Mouse (Mus musculus): ENCODE results near the gene Pde8b. TPM values are rescaled to one million over a fixed set of nuclear protein-coding genes. Genes with fewer than 3 reads are reported as not detected.

Gene Pde8b
- polyA plus RNA-seq, 1 experiment, result 0.05 TPM

DNA sequence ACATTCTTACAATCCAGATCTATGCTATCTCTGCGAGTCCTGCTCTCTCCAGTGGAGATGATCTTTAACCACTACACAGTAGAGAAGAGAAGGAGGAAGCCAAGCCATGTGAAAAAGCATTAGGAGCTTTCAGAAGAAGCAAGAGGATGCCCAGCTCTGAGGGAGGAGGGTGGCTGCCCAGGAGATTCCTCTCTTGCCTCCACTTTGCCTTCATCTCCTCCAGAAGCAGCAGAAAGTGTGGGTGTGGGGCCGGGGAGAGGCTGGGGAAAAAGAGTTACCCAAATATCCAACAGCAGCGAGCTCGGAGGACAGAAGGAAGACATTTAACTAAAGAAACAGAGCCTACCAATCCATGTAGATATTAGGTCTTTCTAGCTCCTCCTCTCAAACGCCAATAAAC is 164.1 kb downstream of the Pde8b start:
- Histone ChIP-seq H3K79me3 (ENCODE audit: low read depth) (no peaks in the 10 kb centered on the region), H3K79me2 (ENCODE audit: control insufficient read depth, insufficient read depth) (no peaks in the 10 kb centered on the region), H3K36me3 (ENCODE audit: control insufficient read depth, insufficient read depth) (no peaks in the 10 kb centered on the region), H3ac (ENCODE audit: control insufficient read depth, insufficient read length, low read depth) (no peak overlapping the region), H3K4me3 (ENCODE audit: insufficient read depth, poor library complexity, severe bottlenecking) (no peak overlapping the region), H3K27me3 (ENCODE audit: control insufficient read depth, insufficient read depth, insufficient read length) (peaks cover 19% of the 10 kb centered on the region)
- TF ChIP-seq FOSL1 (IDR thresholded peaks at IDR 0.05; ENCODE audit: insufficient read depth, low read length, poor library complexity, severe bottlenecking), result no peak
- no peak for TF ChIP-seq USF1 (IDR thresholded peaks at IDR 0.05; ENCODE audit: low read depth)
- TF ChIP-seq CEBPB (IDR thresholded peaks at IDR 0.05; ENCODE audit: low read depth), result no peak

DNA sequence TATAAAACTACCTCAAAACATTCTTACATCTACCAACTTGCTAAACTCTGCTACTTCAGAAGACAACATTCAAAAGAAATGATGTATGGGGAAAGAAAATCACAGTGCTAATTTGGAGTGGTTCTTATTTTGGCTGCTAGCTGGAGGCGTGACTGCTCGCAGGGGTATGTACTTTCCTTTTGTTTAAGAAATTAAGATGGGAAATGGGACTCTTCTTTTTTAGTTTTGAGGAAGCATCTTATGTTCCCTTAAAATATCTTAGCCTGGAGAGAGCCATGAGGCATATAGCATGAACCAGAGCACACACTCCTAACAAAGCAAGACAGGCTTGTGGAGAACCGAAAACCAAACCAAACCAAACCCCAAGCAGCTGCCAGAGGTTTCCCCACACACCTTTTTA is 167.5 kb downstream of the Pde8b start:
- Histone ChIP-seq H3ac (ENCODE audit: control insufficient read depth, insufficient read length, low read depth) (no peak overlapping the region), H3K79me3 (ENCODE audit: low read depth) (no peaks in the 10 kb centered on the region), H3K36me3 (ENCODE audit: control insufficient read depth, insufficient read depth) (no peaks in the 10 kb centered on the region), H3K79me2 (ENCODE audit: control insufficient read depth, insufficient read depth) (no peaks in the 10 kb centered on the region), H3K27me3 (ENCODE audit: control insufficient read depth, insufficient read depth, insufficient read length) (peaks cover 6% of the 10 kb centered on the region), H3K4me3 (ENCODE audit: insufficient read depth, poor library complexity, severe bottlenecking) (no peak overlapping the region)
- TF ChIP-seq MAX (IDR thresholded peaks at IDR 0.05) (no peak), CEBPB (IDR thresholded peaks at IDR 0.05; ENCODE audit: low read depth) (no peak), MYOG (IDR thresholded peaks at IDR 0.05; ENCODE audit: control insufficient read depth, extremely low read depth, insufficient read length) (no peak), MYOD1 (IDR thresholded peaks at IDR 0.05; ENCODE audit: control insufficient read depth, insufficient read length, low read depth) (no peak), USF1 (IDR thresholded peaks at IDR 0.05; ENCODE audit: low read depth) (no peak), FOSL1 (IDR thresholded peaks at IDR 0.05; ENCODE audit: insufficient read depth, low read length, poor library complexity, severe bottlenecking) (no peak), CTCF (IDR thresholded peaks at IDR 0.05; ENCODE audit: control insufficient read depth, insufficient read depth, insufficient read length) (no peak)

DNA sequence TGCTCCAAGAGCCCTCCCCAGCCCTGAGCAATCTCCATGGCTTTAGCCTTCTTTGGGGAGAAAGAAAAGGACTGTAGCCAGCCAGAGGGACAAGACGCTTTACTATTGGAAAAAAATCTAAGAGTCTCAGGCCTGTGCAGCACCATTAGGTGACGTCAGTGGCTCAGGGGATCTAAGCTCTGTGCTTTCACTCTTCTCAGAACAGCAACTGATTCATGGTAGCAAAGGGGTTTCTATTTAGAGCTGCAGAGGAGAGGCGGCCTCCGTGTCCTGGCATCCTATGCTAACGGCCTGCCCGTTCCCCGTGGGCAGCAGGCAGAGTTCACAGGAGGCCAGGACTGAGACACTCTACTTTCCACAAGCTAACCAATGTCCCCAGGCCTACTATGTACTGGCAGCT is 169.1 kb downstream of the Pde8b start:
- Histone ChIP-seq H3K4me3 (ENCODE audit: insufficient read depth, poor library complexity, severe bottlenecking) (no peak overlapping the region), H3K36me3 (ENCODE audit: control insufficient read depth, insufficient read depth) (no peaks in the 10 kb centered on the region)

DNA sequence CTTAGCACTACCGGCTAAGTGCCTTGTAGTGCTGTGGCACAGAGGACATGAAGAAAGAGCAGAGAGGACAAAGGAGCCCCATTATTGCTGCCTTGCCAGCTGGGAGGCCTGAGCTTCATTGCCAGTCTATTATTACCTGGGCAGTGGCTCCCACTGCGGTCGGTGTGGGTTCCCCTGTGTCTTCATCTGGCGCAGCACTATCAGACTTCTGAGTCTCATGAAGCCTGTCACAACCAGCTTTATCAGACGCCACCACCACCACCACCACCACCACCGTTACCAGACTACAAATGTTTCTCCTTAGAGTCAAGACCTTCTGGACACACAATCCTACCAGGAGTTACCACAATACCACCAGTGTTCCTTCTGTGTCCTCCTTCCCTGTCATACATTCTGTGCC is 171.6 kb downstream of the Pde8b start:
- no peak overlapping the region for H3ac ChIP-seq (ENCODE audit: control insufficient read depth, insufficient read length, low read depth)
- no peaks in the 10 kb centered on the region for H3K79me3 ChIP-seq (ENCODE audit: low read depth)
- H3K36me3 ChIP-seq (ENCODE audit: control insufficient read depth, insufficient read depth), result no peaks in the 10 kb centered on the region
- TF ChIP-seq MYOG (IDR thresholded peaks at IDR 0.05; ENCODE audit: control insufficient read depth, extremely low read depth, insufficient read length), result no peak
- TF ChIP-seq FOSL1 (IDR thresholded peaks at IDR 0.05; ENCODE audit: insufficient read depth, low read length, poor library complexity, severe bottlenecking), result no peak
- TF ChIP-seq USF1 (IDR thresholded peaks at IDR 0.05; ENCODE audit: low read depth), result no peak
- no peak for TF ChIP-seq CEBPB (IDR thresholded peaks at IDR 0.05; ENCODE audit: low read depth)
- no peak for TF ChIP-seq CTCF (IDR thresholded peaks at IDR 0.05; ENCODE audit: control insufficient read depth, insufficient read depth, insufficient read length)
- TF ChIP-seq MAX (IDR thresholded peaks at IDR 0.05), result no peak
- TF ChIP-seq MYOD1 (IDR thresholded peaks at IDR 0.05; ENCODE audit: control insufficient read depth, insufficient read length, low read depth), result no peak
- peaks cover 4% of the 10 kb centered on the region for H3K27me3 ChIP-seq (ENCODE audit: control insufficient read depth, insufficient read depth, insufficient read length)
- no peak overlapping the region for H3K4me3 ChIP-seq (ENCODE audit: insufficient read depth, poor library complexity, severe bottlenecking)
- H3K79me2 ChIP-seq (ENCODE audit: control insufficient read depth, insufficient read depth), result no peaks in the 10 kb centered on the region

More for the DNA sequence above, 169.1 kb downstream of the Pde8b start:
- no peaks in the 10 kb centered on the region for H3K79me3 ChIP-seq (ENCODE audit: low read depth)
- H3K27me3 ChIP-seq (ENCODE audit: control insufficient read depth, insufficient read depth, insufficient read length), result peaks cover 4% of the 10 kb centered on the region
- TF ChIP-seq CEBPB (IDR thresholded peaks at IDR 0.05; ENCODE audit: low read depth) (no peak), MYOG (IDR thresholded peaks at IDR 0.05; ENCODE audit: control insufficient read depth, extremely low read depth, insufficient read length) (no peak), USF1 (IDR thresholded peaks at IDR 0.05; ENCODE audit: low read depth) (no peak), CTCF (IDR thresholded peaks at IDR 0.05; ENCODE audit: control insufficient read depth, insufficient read depth, insufficient read length) (no peak), MAX (IDR thresholded peaks at IDR 0.05) (no peak), MYOD1 (IDR thresholded peaks at IDR 0.05; ENCODE audit: control insufficient read depth, insufficient read length, low read depth) (no peak), FOSL1 (IDR thresholded peaks at IDR 0.05; ENCODE audit: insufficient read depth, low read length, poor library complexity, severe bottlenecking) (no peak)
- no peaks in the 10 kb centered on the region for H3K79me2 ChIP-seq (ENCODE audit: control insufficient read depth, insufficient read depth)
- no peak overlapping the region for H3ac ChIP-seq (ENCODE audit: control insufficient read depth, insufficient read length, low read depth)

DNA sequence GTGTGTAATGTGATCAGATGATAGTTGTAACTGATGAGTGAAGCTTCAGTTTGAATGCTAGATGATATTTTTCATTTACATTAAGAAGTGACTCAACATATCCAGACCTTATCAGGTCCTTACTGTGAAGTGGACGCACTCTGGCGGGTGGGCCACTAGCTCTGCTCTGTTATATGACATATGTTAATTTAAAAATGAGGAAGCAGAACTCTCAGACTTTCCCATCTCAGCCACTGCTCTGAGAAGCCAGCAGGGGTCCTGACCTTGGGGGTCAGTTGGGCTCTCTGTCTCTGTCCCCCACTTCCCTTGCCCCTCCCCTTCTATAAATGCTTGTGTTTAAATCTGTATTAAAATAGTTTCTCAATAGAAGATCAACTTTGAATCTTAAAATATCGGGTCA is 172.4 kb downstream of the Pde8b start:
- Histone ChIP-seq H3K36me3 (ENCODE audit: control insufficient read depth, insufficient read depth) (no peaks in the 10 kb centered on the region), H3K27me3 (ENCODE audit: control insufficient read depth, insufficient read depth, insufficient read length) (no peaks in the 10 kb centered on the region), H3K79me3 (ENCODE audit: low read depth) (no peaks in the 10 kb centered on the region), H3K4me3 (ENCODE audit: insufficient read depth, poor library complexity, severe bottlenecking) (no peak overlapping the region), H3K79me2 (ENCODE audit: control insufficient read depth, insufficient read depth) (no peaks in the 10 kb centered on the region), H3ac (ENCODE audit: control insufficient read depth, insufficient read length, low read depth) (no peak overlapping the region)
- TF ChIP-seq FOSL1 (IDR thresholded peaks at IDR 0.05; ENCODE audit: insufficient read depth, low read length, poor library complexity, severe bottlenecking) (no peak), CTCF (IDR thresholded peaks at IDR 0.05; ENCODE audit: control insufficient read depth, insufficient read depth, insufficient read length) (no peak), MYOD1 (IDR thresholded peaks at IDR 0.05; ENCODE audit: control insufficient read depth, insufficient read length, low read depth) (no peak), CEBPB (IDR thresholded peaks at IDR 0.05; ENCODE audit: low read depth) (no peak)

DNA sequence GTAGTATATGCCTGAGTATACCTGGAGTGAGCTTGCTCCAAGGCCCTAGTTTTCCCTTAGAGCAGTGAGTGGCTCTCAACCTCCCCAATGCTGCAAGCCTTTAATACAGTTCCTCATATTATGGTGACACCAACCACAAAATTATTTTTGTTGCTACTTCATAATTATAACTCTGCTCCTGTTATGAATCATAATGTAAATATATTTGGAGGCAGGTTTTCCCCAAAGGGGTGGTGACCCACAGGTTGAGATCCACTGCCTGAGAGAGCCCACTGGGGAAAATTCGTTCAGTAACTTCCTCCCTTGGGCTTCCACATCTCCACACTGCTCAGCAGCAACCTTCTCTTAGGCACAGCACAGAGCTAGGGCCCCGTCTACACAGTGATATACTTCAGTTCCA is 174.0 kb downstream of the Pde8b start:
- H3K27me3 ChIP-seq (ENCODE audit: control insufficient read depth, insufficient read depth, insufficient read length), result no peaks in the 10 kb centered on the region
- TF ChIP-seq MYOG (IDR thresholded peaks at IDR 0.05; ENCODE audit: control insufficient read depth, extremely low read depth, insufficient read length) (no peak), FOSL1 (IDR thresholded peaks at IDR 0.05; ENCODE audit: insufficient read depth, low read length, poor library complexity, severe bottlenecking) (no peak), MYOD1 (IDR thresholded peaks at IDR 0.05; ENCODE audit: control insufficient read depth, insufficient read length, low read depth) (no peak), USF1 (IDR thresholded peaks at IDR 0.05; ENCODE audit: low read depth) (no peak), CTCF (IDR thresholded peaks at IDR 0.05; ENCODE audit: control insufficient read depth, insufficient read depth, insufficient read length) (no peak), CEBPB (IDR thresholded peaks at IDR 0.05; ENCODE audit: low read depth) (no peak)
- H3K4me3 ChIP-seq (ENCODE audit: insufficient read depth, poor library complexity, severe bottlenecking), result no peak overlapping the region
- no peak overlapping the region for H3ac ChIP-seq (ENCODE audit: control insufficient read depth, insufficient read length, low read depth)
- H3K79me3 ChIP-seq (ENCODE audit: low read depth), result no peaks in the 10 kb centered on the region
- H3K36me3 ChIP-seq (ENCODE audit: control insufficient read depth, insufficient read depth), result no peaks in the 10 kb centered on the region
- H3K79me2 ChIP-seq (ENCODE audit: control insufficient read depth, insufficient read depth), result no peaks in the 10 kb centered on the region

All from C2C12 (cell line).